Mouse (Mus musculus) ES-E14 (cell line): Measurements from ENCODE around the gene Tmem30a.

Experiments
- HCFC1 ChIP-seq: IDR thresholded peaks from 2 replicates; pipeline ENCODE4 v1.6.1; 2012; ENCODE audit warnings: low read length, inconsistent platforms, borderline replicate concordance; ENCODE audit not compliant: insufficient read depth
- MAFK ChIP-seq: IDR thresholded peaks from 2 replicates; pipeline ENCODE4 v1.6.1; 2014; ENCODE audit warnings: mild to moderate bottlenecking, low read depth, low read length, inconsistent platforms; ENCODE audit not compliant: insufficient read depth
- ZC3H11A ChIP-seq: IDR thresholded peaks from 2 replicates; pipeline ENCODE4 v1.6.1; 2012; ENCODE audit warnings: low read depth, mild to moderate bottlenecking, inconsistent platforms, low read length, borderline replicate concordance
- ZNF384 ChIP-seq: IDR thresholded peaks from 2 replicates; pipeline ENCODE4 v1.6.1; 2012; ENCODE audit warnings: low read depth, low read length, inconsistent platforms

- TF ChIP-seq MAFK (no peak), HCFC1 (peak; percentile 64; the same call in 1 of the 2 replicates), ZNF384 (no peak), ZC3H11A (no peak)
Observed at GRCm38 (mm10) chr9:79759385-79760005, 33.8 kb downstream of the Tmem30a start, which contains the start of gene Cox7a2.
